Mouse (Mus musculus) testis, adult 2 months (tissue): ENCODE data around the gene Atp6ap1l.

Experiments used
- CTCF ChIP-seq: fragments of 200-500 bp; IDR thresholded peaks from 2 replicates; pipeline ENCODE4 v1.5.1; 2012; ENCODE audit warnings: low read depth, mild to moderate bottlenecking, inconsistent platforms, low read length, moderate library complexity; ENCODE audit not compliant: control insufficient read depth, insufficient read depth, insufficient replicate concordance
- POLR2A ChIP-seq: fragments of 200-500 bp; IDR thresholded peaks from 2 replicates; pipeline ENCODE4 v1.6.1; 2012; ENCODE audit warnings: low read depth, mild to moderate bottlenecking, inconsistent platforms, low read length, moderate library complexity; ENCODE audit not compliant: control insufficient read depth

- TF ChIP-seq POLR2A (no peak), CTCF (no peak)
These were observed 34.4 kb upstream of the Atp6ap1l start for GRCm38 (mm10) chr13:90939600-90939999.
